Mouse (Mus musculus) C2C12 (cell line): ENCODE results near the gene Hnrnpul2.

Experiments
- CEBPB ChIP-seq: IDR thresholded peaks from one replicate; pipeline ENCODE4 v1.6.1; 2011; ENCODE audit warnings: low read depth, mild to moderate bottlenecking, control low read depth, moderate library complexity
- CTCF ChIP-seq: IDR thresholded peaks from one replicate; pipeline ENCODE4 v1.5.1; 2011; ENCODE audit not compliant: control insufficient read depth, insufficient read depth, insufficient read length
- FOSL1 ChIP-seq: IDR thresholded peaks from one replicate; pipeline ENCODE4 v1.8.0; 2011; ENCODE audit warnings: mild to moderate bottlenecking, low read length; ENCODE audit not compliant: poor library complexity, insufficient read depth, severe bottlenecking
- MAX ChIP-seq: IDR thresholded peaks from one replicate; pipeline ENCODE4 v1.6.1; 2011; ENCODE audit warnings: mild to moderate bottlenecking, control low read depth
- MYOD1 ChIP-seq: IDR thresholded peaks from one replicate; pipeline ENCODE4 v1.6.1; 2011; ENCODE audit warnings: low read depth; ENCODE audit not compliant: control insufficient read depth, insufficient read length
- MYOG ChIP-seq: IDR thresholded peaks from one replicate; pipeline ENCODE4 v1.6.1; 2011; ENCODE audit not compliant: control insufficient read depth, insufficient read length; ENCODE audit errors: extremely low read depth
- USF1 ChIP-seq: IDR thresholded peaks from one replicate; pipeline ENCODE4 v1.6.1; 2011; ENCODE audit warnings: low read depth, mild to moderate bottlenecking, control low read depth, moderate library complexity

DNA sequence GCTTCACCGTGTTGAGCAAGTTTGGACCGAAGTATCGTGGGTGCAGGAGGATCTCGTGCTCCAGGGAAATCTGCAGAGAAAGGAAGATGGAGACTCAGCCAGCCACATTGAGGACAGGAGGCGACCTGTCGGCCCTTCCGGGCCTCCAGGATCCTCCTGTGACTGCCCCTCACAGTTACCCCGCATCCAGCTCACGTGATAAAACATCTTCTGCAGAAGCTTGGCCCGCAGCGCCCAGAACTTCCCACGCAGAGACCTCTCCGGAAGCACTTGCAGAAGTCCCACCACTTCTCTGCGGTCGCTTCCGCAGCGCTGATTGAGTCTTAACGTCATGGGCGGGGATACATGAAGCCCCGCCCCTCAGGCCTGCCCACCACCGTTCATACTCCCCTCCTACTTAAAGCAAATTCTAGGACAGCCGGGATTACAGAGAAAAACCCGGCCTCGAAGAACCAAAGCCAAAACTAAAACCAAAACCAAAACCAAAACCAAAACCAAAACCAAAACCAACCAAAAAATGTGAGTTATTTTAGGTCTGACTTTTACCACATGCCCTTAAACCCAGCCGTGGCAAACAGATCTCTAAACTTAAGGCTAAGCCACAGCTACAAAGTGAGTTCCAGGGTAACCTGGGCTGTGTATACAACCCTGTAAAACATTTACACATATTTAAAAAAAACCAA, 21.4 kb upstream of the Hnrnpul2 start, which contains the start of gene Polr2g:
- TF ChIP-seq CTCF (no peak), CEBPB (no peak), MAX (peak; percentile 39), USF1 (peak; percentile 54), MYOG (no peak), MYOD1 (no peak), FOSL1 (no peak)
